Comparison of ENCODE assay signal across 11 mouse cellular contexts in the genomic region with DNA sequence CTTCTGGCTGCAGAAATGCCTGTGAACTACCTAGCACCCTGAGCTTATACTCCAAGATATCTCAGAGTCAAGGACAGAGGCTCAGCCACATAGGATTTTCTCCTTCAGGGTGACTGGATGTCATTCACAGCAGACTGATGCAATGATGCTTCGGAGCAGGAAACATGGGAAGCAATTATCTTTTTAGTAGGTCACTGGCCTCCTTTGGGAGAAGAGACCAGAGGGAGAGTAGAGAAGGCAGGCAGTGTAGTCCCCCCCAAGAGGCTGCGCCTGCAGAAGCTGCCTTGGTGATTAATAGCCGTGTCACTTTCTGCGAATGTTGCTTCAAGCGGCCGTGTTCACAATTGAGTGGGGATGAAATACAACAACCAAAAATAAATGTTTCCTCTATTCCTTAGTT.
DNase-seq lines count a peak whose midpoint lies in the region; ATAC-seq and TF ChIP-seq lines count a peak whose summit lies in the region.
"Had no signal": no experiment of that assay in that cellular context is flagged by ENCODE, and none has a peak within 500 bp of the region (broad histone marks: within the 10 kb centered on the region; RNA-seq: fewer than 3 reads in every experiment).

No protein-coding gene starts in this region.

- DNase-seq in embryonic facial prominence, embryonic 14.5 days (ENCODE audit: low spot score) = peak; percentile 30
- no peak for DNase-seq in embryonic facial prominence, embryonic 10.5 days (ENCODE audit: low spot score)
- peak; percentile 11 to 13 for DNase-seq in layer of hippocampus, adult 8-10 months (ENCODE audit: low spot score in 2 of 2)
- no peak for DNase-seq in layer of hippocampus, adult 9-10 months (ENCODE audit: low spot score)
- peak; percentile 57 for DNase-seq in hindbrain, embryonic 14.5 days (ENCODE audit: low spot score)
- DNase-seq in limb, embryonic 10.5 days (ENCODE audit: low spot score) = no peak
- DNase-seq in testis, postnatal 14 days (ENCODE audit: low spot score) = no peak
- DNase-seq: kidney, adult 11 months; thymus, postnatal 14 days had no signal

- WGBS in embryonic facial prominence, embryonic 14.5 days = 30% methylated on average over 6 of the region's 6 CpGs
- WGBS in embryonic facial prominence, embryonic 10.5 days = 66% methylated on average over 6 of the region's 6 CpGs
- WGBS in hindbrain, embryonic 14.5 days = 20% methylated on average over 6 of the region's 6 CpGs
- WGBS in olfactory bulb, adult 2 months = 13% methylated on average over 6 of the region's 6 CpGs
- WGBS in limb, embryonic 10.5 days = 63% methylated on average over 6 of the region's 6 CpGs

- TF ChIP-seq CTCF in olfactory bulb, adult 2 months (IDR thresholded peaks at IDR 0.05; ENCODE audit: insufficient read depth, low read depth, low read length) = no peak

- H3K27ac ChIP-seq in embryonic facial prominence, embryonic 14.5 days (replicated peaks; ENCODE audit: low read depth, low read length) = no peak overlapping the region
- H3K27ac ChIP-seq in embryonic facial prominence, embryonic 10.5 days (replicated peaks) = no peak overlapping the region
- peak overlapping the region; percentile 88 for H3K27ac ChIP-seq in hindbrain, embryonic 14.5 days
- peak overlapping the region; percentile 57 for H3K27ac ChIP-seq in olfactory bulb, adult 2 months (ENCODE audit: insufficient read depth, low read depth, low read length)
- H3K27ac ChIP-seq in limb, embryonic 10.5 days = no peak overlapping the region
- H3K27ac ChIP-seq: limb, embryonic 12.5 days had no signal

- TF ChIP-seq POLR2A in olfactory bulb, adult 2 months (IDR thresholded peaks at IDR 0.05; ENCODE audit: insufficient read depth, low read depth, low read length) = no peak

- no peak overlapping the region for H3K9ac ChIP-seq in embryonic facial prominence, embryonic 14.5 days (ENCODE audit: low read depth, low read length)
- no peak overlapping the region; the same call in 1 of the 2 replicates for H3K9ac ChIP-seq in hindbrain, embryonic 14.5 days
- H3K9ac ChIP-seq: limb, embryonic 12.5 days had no signal

- H3K4me2 ChIP-seq in embryonic facial prominence, embryonic 14.5 days (ENCODE audit: low read depth, low read length) = no peak overlapping the region
- peak overlapping the region; percentile 33 for H3K4me2 ChIP-seq in hindbrain, embryonic 14.5 days (replicated peaks)
- H3K4me2 ChIP-seq: limb, embryonic 12.5 days had no signal

- ATAC-seq in embryonic facial prominence, embryonic 14.5 days (ENCODE audit: low read depth) = no peak
- ATAC-seq in hindbrain, embryonic 14.5 days (ENCODE audit: low FRiP score) = peak; percentile 48; the same call in 1 of the 2 replicates

- no peaks in the 10 kb centered on the region for H3K9me3 ChIP-seq in embryonic facial prominence, embryonic 14.5 days (ENCODE audit: control insufficient read depth, low read length)
- H3K9me3 ChIP-seq in embryonic facial prominence, embryonic 10.5 days = no peaks in the 10 kb centered on the region
- no peaks in the 10 kb centered on the region for H3K9me3 ChIP-seq in hindbrain, embryonic 14.5 days (ENCODE audit: control insufficient read depth, low read length)
- no peaks in the 10 kb centered on the region for H3K9me3 ChIP-seq in limb, embryonic 10.5 days (replicated peaks)
- H3K9me3 ChIP-seq: limb, embryonic 12.5 days had no signal

- H3K36me3 ChIP-seq in embryonic facial prominence, embryonic 14.5 days (ENCODE audit: control insufficient read depth, insufficient read depth, low read length) = no peaks in the 10 kb centered on the region
- no peaks in the 10 kb centered on the region for H3K36me3 ChIP-seq in embryonic facial prominence, embryonic 10.5 days (replicated peaks)
- no peaks in the 10 kb centered on the region for H3K36me3 ChIP-seq in hindbrain, embryonic 14.5 days (replicated peaks; ENCODE audit: control insufficient read depth, insufficient read depth)
- no peaks in the 10 kb centered on the region for H3K36me3 ChIP-seq in limb, embryonic 10.5 days
- H3K36me3 ChIP-seq: limb, embryonic 12.5 days had no signal

- no peak overlapping the region for H3K4me3 ChIP-seq in embryonic facial prominence, embryonic 14.5 days (ENCODE audit: low read depth, low read length)
- H3K4me3 ChIP-seq in embryonic facial prominence, embryonic 10.5 days = no peak overlapping the region
- H3K4me3 ChIP-seq in hindbrain, embryonic 14.5 days (replicated peaks; ENCODE audit: low read length) = no peak overlapping the region
- H3K4me3 ChIP-seq in olfactory bulb, adult 2 months (ENCODE audit: insufficient read depth, low read depth, low read length) = no peak overlapping the region
- no peak overlapping the region for H3K4me3 ChIP-seq in limb, embryonic 10.5 days
- H3K4me3 ChIP-seq: limb, embryonic 12.5 days had no signal

- no peaks in the 10 kb centered on the region for H3K27me3 ChIP-seq in embryonic facial prominence, embryonic 14.5 days (replicated peaks; ENCODE audit: control insufficient read depth, insufficient read depth, low read length)
- H3K27me3 ChIP-seq in embryonic facial prominence, embryonic 10.5 days (replicated peaks; ENCODE audit: low read depth, poor library complexity, severe bottlenecking) = no peaks in the 10 kb centered on the region
- no peaks in the 10 kb centered on the region for H3K27me3 ChIP-seq in hindbrain, embryonic 14.5 days (ENCODE audit: control insufficient read depth, insufficient read depth, low read length)
- H3K27me3 ChIP-seq in limb, embryonic 10.5 days (ENCODE audit: low read depth, poor library complexity, severe bottlenecking) = no peaks in the 10 kb centered on the region
- H3K27me3 ChIP-seq: limb, embryonic 12.5 days had no signal

- peaks cover 9% of the 10 kb centered on the region; the same call in 1 of the 2 replicates for H3K4me1 ChIP-seq in embryonic facial prominence, embryonic 14.5 days (ENCODE audit: control insufficient read depth, insufficient read depth, low read length)
- peaks cover 12% of the 10 kb centered on the region for H3K4me1 ChIP-seq in embryonic facial prominence, embryonic 10.5 days
- peaks cover 21% of the 10 kb centered on the region for H3K4me1 ChIP-seq in hindbrain, embryonic 14.5 days (replicated peaks; ENCODE audit: control insufficient read depth, insufficient read depth, low read length)
- H3K4me1 ChIP-seq in olfactory bulb, adult 2 months (ENCODE audit: control insufficient read depth, insufficient read depth, low read length) = peaks cover 11% of the 10 kb centered on the region
- peaks cover 10% of the 10 kb centered on the region; the same call in 1 of the 2 replicates for H3K4me1 ChIP-seq in limb, embryonic 10.5 days

Comparison
In these comparisons a context has a peak if more than half of its experiments do, and no peak if none do; other contexts are left out.
1. DNase-seq: peak in embryonic facial prominence, embryonic 14.5 days (single experiment), layer of hippocampus, adult 8-10 months (2 of 2) and hindbrain, embryonic 14.5 days (single experiment); none in embryonic facial prominence, embryonic 10.5 days (single experiment), layer of hippocampus, adult 9-10 months (single experiment), limb, embryonic 10.5 days (single experiment) and testis, postnatal 14 days (single experiment).
2. H3K27ac ChIP-seq: peak in hindbrain, embryonic 14.5 days (single experiment) and olfactory bulb, adult 2 months (single experiment); none in embryonic facial prominence, embryonic 14.5 days (single experiment), embryonic facial prominence, embryonic 10.5 days (single experiment) and limb, embryonic 10.5 days (single experiment).